Mouse (Mus musculus) forebrain, embryonic 11.5 days (tissue): ENCODE data around the gene Hoxc6. TPM values are rescaled to one million over a fixed set of nuclear protein-coding genes. Genes with fewer than 3 reads are reported as not detected.

Experiments used
- ATAC-seq: fragments of 200-750 bp; cut with Nextera tagmentation; replicated peaks from 2 replicates; pipeline ENCODE4 v1.8.0; 2017; ENCODE audit warnings: moderate TSS enrichment; ENCODE audit not compliant: low FRiP score
- DNase-seq: peaks from one replicate; pipeline ENCODE4 v3.0.0-alpha.2; 2017; ENCODE audit warnings: low spot score
- H3K27ac ChIP-seq: fragments of 300-500 bp; sonication (generic); 2 replicates; pipeline ENCODE4 v1.5.1; 2014; ENCODE audit warnings: low read depth, low read length
- H3K27me3 ChIP-seq: fragments of 300-500 bp; sonication (generic); 2 replicates; pipeline ENCODE4 v1.6.1; 2014; ENCODE audit warnings: mild to moderate bottlenecking, low read length, mixed read lengths; ENCODE audit not compliant: control insufficient read depth, insufficient read depth
- H3K36me3 ChIP-seq: fragments of 300-500 bp; sonication (generic); 2 replicates; pipeline ENCODE4 v1.6.1; 2014; ENCODE audit warnings: mild to moderate bottlenecking, low read length, moderate library complexity, mixed read lengths; ENCODE audit not compliant: control insufficient read depth, insufficient read depth
- H3K4me1 ChIP-seq: fragments of 300-500 bp; sonication (generic); replicated peaks from 2 replicates; pipeline ENCODE4 v1.6.1; 2014; ENCODE audit warnings: low read length, mixed read lengths; ENCODE audit not compliant: control insufficient read depth, insufficient read depth
- H3K4me2 ChIP-seq: fragments of 300-500 bp; sonication (generic); 2 replicates; pipeline ENCODE4 v1.6.1; 2014; ENCODE audit warnings: low read depth, mild to moderate bottlenecking, low read length, moderate library complexity, mixed read lengths; ENCODE audit not compliant: severe bottlenecking
- H3K4me3 ChIP-seq: fragments of 300-500 bp; sonication (generic); 2 replicates; pipeline ENCODE4 v1.5.1; 2014; ENCODE audit warnings: low read depth, low read length
- H3K9ac ChIP-seq: fragments of 300-500 bp; sonication (generic); 2 replicates; pipeline ENCODE4 v1.6.1; 2014; ENCODE audit warnings: low read length
- H3K9me3 ChIP-seq: fragments of 300-500 bp; sonication (generic); 2 replicates; pipeline ENCODE4 v1.6.1; 2016; ENCODE audit warnings: low read length, mixed read lengths; ENCODE audit not compliant: control insufficient read depth
- WGBS: fragments of 180-500 bp; shearing (Covaris S2); extraction: QIAGEN DNeasy Blood & Tissue Kit; methylation state at CpG from one replicate; pipeline ENCODE4 v1.1.7; 2014; 5-methylcytosine and 5-hydroxymethylcytosine counted together
- polyA plus RNA-seq: library from polyadenylated mRNA; unstranded; fragments of >200 nt; fragmentation: Nextera tagmentation; extraction: Ambion mirVana; gene quantifications from 2 replicates; pipeline ENCODE4 v1.2.1, GENCODE M21; 2014

The Hoxc6 gene
- polyA plus RNA-seq, 1 experiment from 2014 or later = not detected

GRCm38 (mm10) chr15:102991782-102992181, 6.3 kb upstream of the Hoxc6 start:
- H3K36me3 ChIP-seq = no peaks in the 10 kb centered on the region
- no peak overlapping the region for H3K4me3 ChIP-seq
- ATAC-seq (no peak), DNase-seq (no peak)
- H3K9ac ChIP-seq = no peak overlapping the region
- no peak overlapping the region for H3K4me2 ChIP-seq
- H3K27ac ChIP-seq = no peak overlapping the region
- WGBS = 2% methylated on average over 7 of the region's 7 CpGs
- peaks cover 97% of the 10 kb centered on the region for H3K27me3 ChIP-seq
- no peaks in the 10 kb centered on the region for H3K4me1 ChIP-seq
- no peaks in the 10 kb centered on the region for H3K9me3 ChIP-seq

DNA sequence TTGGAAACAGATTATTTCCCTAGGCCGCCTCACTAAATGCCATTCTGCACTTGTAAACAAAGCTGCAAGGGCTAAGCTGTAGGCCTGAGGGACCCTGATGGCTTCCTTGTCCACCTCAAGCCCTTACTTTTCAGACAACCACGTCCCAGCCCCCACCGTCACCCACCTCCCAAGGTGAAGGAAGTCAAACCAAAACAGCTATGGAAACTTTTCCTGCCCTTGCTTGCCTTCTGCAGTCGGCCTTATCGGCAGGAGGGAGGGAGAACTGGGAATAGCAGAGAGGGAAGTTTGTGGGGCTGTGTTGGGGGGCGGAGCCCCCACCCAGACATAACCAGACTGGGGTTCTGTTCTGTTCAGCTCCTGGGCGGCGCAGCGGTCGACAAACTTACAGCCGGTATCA, 5.9 kb upstream of the Hoxc6 start:
- H3K4me2 ChIP-seq = no peak overlapping the region
- no peak overlapping the region for H3K27ac ChIP-seq
- no peak overlapping the region for H3K4me3 ChIP-seq
- no peaks in the 10 kb centered on the region for H3K9me3 ChIP-seq
- H3K27me3 ChIP-seq = peaks cover 96% of the 10 kb centered on the region
- H3K36me3 ChIP-seq = no peaks in the 10 kb centered on the region
- under 1% methylated on average over 11 of the region's 11 CpGs for WGBS
- no peak overlapping the region for H3K9ac ChIP-seq
- H3K4me1 ChIP-seq = no peaks in the 10 kb centered on the region
- ATAC-seq (no peak), DNase-seq (no peak)

- H3K27me3 ChIP-seq = peaks cover 96% of the 10 kb centered on the region
- 0% methylated on average over 3 of the region's 3 CpGs for WGBS
- ATAC-seq (no peak), DNase-seq (no peak)
- no peak overlapping the region for H3K27ac ChIP-seq
- H3K36me3 ChIP-seq = no peaks in the 10 kb centered on the region
- H3K4me3 ChIP-seq = no peak overlapping the region
- H3K4me2 ChIP-seq = no peak overlapping the region
- H3K9me3 ChIP-seq = no peaks in the 10 kb centered on the region
- H3K4me1 ChIP-seq = no peaks in the 10 kb centered on the region
- H3K9ac ChIP-seq = no peak overlapping the region
Observed at GRCm38 (mm10) chr15:102992863-102993262, 5.2 kb upstream of the Hoxc6 start.

DNA sequence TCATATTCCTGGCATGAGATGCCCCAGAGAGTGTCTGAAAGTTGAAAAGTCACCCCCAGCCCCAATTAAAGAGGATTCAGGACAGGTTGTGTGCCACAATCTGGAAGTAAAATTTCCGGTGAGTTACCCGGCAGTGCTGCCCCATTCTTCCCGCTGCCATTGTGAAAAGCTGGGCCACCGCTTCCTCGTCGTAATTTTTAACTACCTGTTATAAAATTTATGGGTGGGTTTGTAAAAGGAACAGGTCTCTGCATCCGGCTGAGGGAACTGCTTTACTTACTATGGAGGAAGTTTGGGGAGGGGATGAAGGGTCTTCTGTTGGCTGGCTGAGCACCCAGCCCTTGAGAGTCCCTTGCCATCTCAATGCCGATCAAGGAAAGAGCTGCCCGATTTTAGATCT, 1.5 kb upstream of the Hoxc6 start:
- no peak overlapping the region for H3K4me2 ChIP-seq
- no peak overlapping the region for H3K4me3 ChIP-seq
- ATAC-seq (no peak), DNase-seq (no peak)
- H3K9me3 ChIP-seq = no peaks in the 10 kb centered on the region
- H3K9ac ChIP-seq = no peak overlapping the region
- no peaks in the 10 kb centered on the region for H3K36me3 ChIP-seq
- WGBS = under 1% methylated on average over 9 of the region's 9 CpGs
- H3K27ac ChIP-seq = no peak overlapping the region
- peaks cover 97% of the 10 kb centered on the region for H3K27me3 ChIP-seq
- peaks cover 3% of the 10 kb centered on the region; the same call in 1 of the 2 replicates for H3K4me1 ChIP-seq

GRCm38 (mm10) chr15:102997431-102997830, 626 bp upstream of the Hoxc6 start:
- no peak overlapping the region for H3K27ac ChIP-seq
- DNase-seq (no peak), ATAC-seq (no peak)
- no peaks in the 10 kb centered on the region for H3K36me3 ChIP-seq
- H3K27me3 ChIP-seq = peaks cover 97% of the 10 kb centered on the region
- no peak overlapping the region for H3K4me2 ChIP-seq
- peaks cover 3% of the 10 kb centered on the region; the same call in 1 of the 2 replicates for H3K4me1 ChIP-seq
- 1% methylated on average over 3 of the region's 3 CpGs for WGBS
- no peak overlapping the region for H3K4me3 ChIP-seq
- H3K9me3 ChIP-seq = no peaks in the 10 kb centered on the region
- no peak overlapping the region for H3K9ac ChIP-seq

DNA sequence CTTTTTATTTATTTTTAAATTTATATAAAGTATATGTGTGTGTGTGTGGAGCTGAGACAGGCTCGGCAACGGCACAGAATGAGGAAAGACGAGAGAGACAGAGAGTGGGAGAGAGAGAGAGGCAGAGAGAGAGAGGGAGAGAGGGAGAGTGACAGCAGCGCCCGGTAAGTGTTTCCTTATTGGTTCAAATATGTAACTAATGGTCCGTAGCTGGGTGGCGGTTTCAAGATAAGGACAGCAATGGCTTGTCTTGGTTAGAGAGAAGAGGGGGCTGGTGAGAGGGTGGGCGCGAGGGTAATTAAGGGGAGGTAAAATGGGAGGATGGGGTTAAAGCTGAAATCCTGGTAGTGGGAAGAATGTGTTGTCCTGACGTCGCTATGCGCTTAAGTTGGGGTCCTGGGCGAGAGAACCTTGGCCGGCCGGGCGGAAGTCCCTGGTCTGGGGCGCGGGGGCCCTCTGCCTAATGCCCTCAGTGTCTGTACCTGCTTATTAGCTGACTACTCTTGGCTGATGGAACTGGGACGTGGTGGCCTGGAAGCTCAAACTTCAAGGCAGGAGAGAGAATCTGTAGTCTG, 638 bp downstream of the Hoxc6 start:
- H3K36me3 ChIP-seq = no peaks in the 10 kb centered on the region
- H3K27ac ChIP-seq = no peak overlapping the region
- peaks cover 3% of the 10 kb centered on the region; the same call in 1 of the 2 replicates for H3K4me1 ChIP-seq
- peaks cover 98% of the 10 kb centered on the region for H3K27me3 ChIP-seq
- DNase-seq (no peak), ATAC-seq (no peak; the same call in 1 of the 2 replicates)
- no peak overlapping the region for H3K9ac ChIP-seq
- 1% methylated on average over 19 of the region's 19 CpGs for WGBS
- H3K9me3 ChIP-seq = no peaks in the 10 kb centered on the region
- peak overlapping the region; percentile 14; the same call in 1 of the 2 replicates for H3K4me3 ChIP-seq
- H3K4me2 ChIP-seq = peak overlapping the region; percentile 43; the same call in 1 of the 2 replicates

DNA sequence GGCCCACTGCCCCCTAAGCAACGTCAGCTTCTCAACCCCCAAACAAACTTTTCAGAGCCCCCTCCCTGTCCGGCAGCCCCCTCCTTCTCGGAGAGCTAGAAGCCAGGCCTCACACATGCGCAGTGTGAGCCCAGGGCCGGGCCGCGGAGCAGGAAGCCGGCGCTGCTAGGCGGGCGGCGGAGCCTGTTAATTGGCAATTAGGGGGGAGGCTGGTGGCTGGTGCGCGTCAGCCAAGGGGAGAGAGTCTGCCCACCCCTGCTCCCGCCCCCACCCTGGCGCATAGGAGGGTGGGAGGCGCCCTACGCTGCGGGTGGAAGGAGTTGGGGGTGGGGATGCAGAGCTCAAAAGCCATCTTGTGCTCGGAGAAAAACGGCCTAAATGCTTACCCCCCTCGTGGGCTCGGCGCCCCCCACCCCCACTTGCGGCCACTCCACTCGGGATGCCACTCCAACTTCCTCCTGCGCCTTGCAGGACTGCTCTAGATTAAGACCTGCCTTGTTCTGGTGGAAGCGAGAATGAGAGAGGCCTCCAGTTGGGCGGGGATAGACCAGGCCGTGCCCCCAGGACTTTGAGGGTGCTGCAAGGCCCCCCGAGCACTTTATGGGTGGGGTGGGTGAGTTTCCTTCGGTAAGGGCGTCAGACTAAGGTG, 1.2 kb downstream of the Hoxc6 start:
- H3K27ac ChIP-seq = no peak overlapping the region
- ATAC-seq (peak; percentile 91), DNase-seq (peak; percentile 85)
- peak overlapping the region; percentile 43 for H3K4me2 ChIP-seq
- peak overlapping the region; percentile 14; the same call in 1 of the 2 replicates for H3K4me3 ChIP-seq
- H3K9ac ChIP-seq = no peak overlapping the region
- no peaks in the 10 kb centered on the region for H3K9me3 ChIP-seq
- WGBS = under 1% methylated on average over 33 of the region's 33 CpGs
- peaks cover 3% of the 10 kb centered on the region; the same call in 1 of the 2 replicates for H3K4me1 ChIP-seq
- no peaks in the 10 kb centered on the region for H3K36me3 ChIP-seq
- peaks cover 98% of the 10 kb centered on the region for H3K27me3 ChIP-seq

DNA sequence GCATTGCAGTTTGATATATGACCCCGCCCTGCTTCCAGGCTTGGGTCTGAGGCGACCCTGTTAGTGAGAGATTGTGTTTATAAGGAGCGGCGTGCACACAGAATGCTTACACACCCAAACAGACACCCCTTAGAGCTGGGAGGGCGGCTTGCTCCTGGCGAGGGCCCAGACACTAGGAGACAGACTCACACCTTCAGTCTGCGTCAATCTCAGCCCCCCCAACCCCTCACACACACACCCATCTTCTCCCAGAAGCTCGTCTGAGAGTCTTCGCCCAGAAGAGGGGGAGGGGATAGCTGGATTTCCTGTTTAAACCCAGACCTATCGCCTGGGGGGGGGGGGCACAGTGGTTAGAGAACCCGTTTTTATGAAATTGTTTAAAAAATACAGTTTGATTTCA, 1.9 kb downstream of the Hoxc6 start:
- Histone ChIP-seq H3K4me1 (peaks cover 3% of the 10 kb centered on the region; the same call in 1 of the 2 replicates), H3K4me2 (no peak overlapping the region), H3K36me3 (no peaks in the 10 kb centered on the region), H3K4me3 (no peak overlapping the region), H3K27me3 (peaks cover 98% of the 10 kb centered on the region), H3K9me3 (no peaks in the 10 kb centered on the region), H3K9ac (no peak overlapping the region), H3K27ac (no peak overlapping the region)
- ATAC-seq = 0 out of 2 replicates have a peak, but pooled peaks have one; percentile 14
- WGBS = under 1% methylated on average over 10 of the region's 11 CpGs
- DNase-seq = no peak
